Mouse (Mus musculus): Measurements from ENCODE around the gene Gm14226.
"Not testable (repeated sequence)": the region's sequence is repeated elsewhere in the genome, so short reads cannot be mapped to it uniquely, and the experiment has no call there.

GRCm38 (mm10) chr2:155053512-155053911, 35.4 kb downstream of the Gm14226 start:
- not testable (repeated sequence) for TF ChIP-seq CTCF (IDR thresholded peaks at IDR 0.05; ENCODE audit: low read depth); EP300 (optimal IDR thresholded peaks at IDR 0.05)

Data from stomach, postnatal 0 days (tissue).